ENCODE assay signal across 8 mouse cellular contexts in genomic region chr6:86526032-86526960, GRCm38 (mm10). TPM values are rescaled to one million over a fixed set of nuclear protein-coding genes. Genes with fewer than 3 reads are reported as not detected.
A peak's percentile ranks its signal among the peaks of the same experiment; 100 is the strongest.
DNase-seq lines count a peak whose midpoint lies in the region; ATAC-seq and TF ChIP-seq lines count a peak whose summit lies in the region.

Pcbp1 (minus strand) TSS chr6:86526321.

- H3K27me3 ChIP-seq in G1E (ENCODE audit: insufficient read depth, low read length): no peaks in the 10 kb centered on the region
- H3K27me3 ChIP-seq in forebrain, postnatal 0 days (ENCODE audit: insufficient read depth, low read length): no peaks in the 10 kb centered on the region
- H3K27me3 ChIP-seq in lung, embryonic 15.5 days: no peaks in the 10 kb centered on the region

- H3K9me3 ChIP-seq in G1E (replicated peaks): no peaks in the 10 kb centered on the region
- H3K9me3 ChIP-seq in forebrain, postnatal 0 days (ENCODE audit: low read length): no peaks in the 10 kb centered on the region
- H3K9me3 ChIP-seq in lung, embryonic 15.5 days: no peaks in the 10 kb centered on the region

- H3K27ac ChIP-seq in forebrain, postnatal 0 days (ENCODE audit: low read depth, low read length): peak within 1 kb of the TSS; percentile 100
- peak within 1 kb of the TSS; percentile 100 for H3K27ac ChIP-seq in lung, embryonic 15.5 days

- peak within 1 kb of the TSS; percentile 84 for H3K4me3 ChIP-seq in G1E (ENCODE audit: low read depth, low read length)
- peak within 1 kb of the TSS; percentile 95 for H3K4me3 ChIP-seq in forebrain, postnatal 0 days (ENCODE audit: low read depth, low read length)
- peak within 1 kb of the TSS; percentile 70 for H3K4me3 ChIP-seq in lung, embryonic 15.5 days

- peaks cover 34% of the 10 kb centered on the region for H3K4me1 ChIP-seq in G1E (ENCODE audit: insufficient read depth, low read depth, low read length)
- H3K4me1 ChIP-seq in forebrain, postnatal 0 days (ENCODE audit: insufficient read depth): peaks cover 12% of the 10 kb centered on the region
- H3K4me1 ChIP-seq in lung, embryonic 15.5 days: peaks cover 25% of the 10 kb centered on the region

- no peak for TF ChIP-seq CTCF in G1E (IDR thresholded peaks at IDR 0.05; ENCODE audit: low read depth, low read length)
- no peak for TF ChIP-seq CTCF in forebrain, postnatal 0 days (IDR thresholded peaks at IDR 0.05; ENCODE audit: low read depth)

- peak within 1 kb of the TSS; percentile 87 for H3K4me2 ChIP-seq in forebrain, postnatal 0 days (ENCODE audit: low read depth)
- H3K4me2 ChIP-seq in lung, embryonic 15.5 days: peak within 1 kb of the TSS; percentile 86

- peak; percentile 43 for ATAC-seq in G1E (ENCODE audit: extremely low read depth, insufficient number of reproducible peaks, low FRiP score, poor library complexity, severe bottlenecking)
- ATAC-seq in forebrain, postnatal 0 days: peak; percentile 78
- ATAC-seq in lung, embryonic 15.5 days (ENCODE audit: borderline replicate concordance, extremely low read depth, low FRiP score, low TSS enrichment): peak; percentile 91

- peaks cover 48% of the 10 kb centered on the region for H3K36me3 ChIP-seq in G1E (replicated peaks)
- H3K36me3 ChIP-seq in forebrain, postnatal 0 days (ENCODE audit: insufficient read depth): 0 out of 2 replicates have a peak, but pooled peaks cover 3% of the 10 kb centered on the region
- H3K36me3 ChIP-seq in lung, embryonic 15.5 days: peaks cover 10% of the 10 kb centered on the region

- DNase-seq in G1E (ENCODE audit: low spot score): peak; percentile 83
- peak; percentile 94 to 100 for DNase-seq in cerebellum, adult 18-20 months
- DNase-seq in forebrain, postnatal 0 days: peak; percentile 98
- DNase-seq in heart, postnatal 4 days: peak; percentile 99
- DNase-seq in layer of hippocampus, adult 8-10 months (ENCODE audit: low spot score in 2 of 2): peak; percentile 90 to 95
- peak; percentile 91 for DNase-seq in ovary, adult 18-20 months (ENCODE audit: low spot score)
- DNase-seq in thymus, postnatal 0 days (ENCODE audit: low spot score): peak; percentile 97

- 3% methylated on average over 93 of the region's 120 CpGs for WGBS in forebrain, postnatal 0 days
- WGBS in lung, embryonic 15.5 days: under 1% methylated on average over 91 of the region's 120 CpGs

- peak within 1 kb of the TSS; percentile 99 for H3K9ac ChIP-seq in forebrain, postnatal 0 days
- peak within 1 kb of the TSS; percentile 97 for H3K9ac ChIP-seq in lung, embryonic 15.5 days

RNA-seq across cellular contexts. Expression of gene Pcbp1, which starts in this region (rescaled TPM):
- total RNA-seq in G1E (2014; fragmentation: Nextera tagmentation): 190 and 191 TPM in 2 replicates
- total RNA-seq in G1E (2017): 94.9 and 101 TPM in 2 replicates
- 1,039 and 1,367 TPM in 2 replicates for polyA plus RNA-seq in G1E (2012)
- 45.7 and 49.3 TPM in 2 replicates for total RNA-seq in forebrain, postnatal 0 days (2014; rRNA removed)
- polyA plus RNA-seq in forebrain, postnatal 0 days (2015; fragmentation: Nextera tagmentation; extraction: Ambion mirVana): 340 and 351 TPM in 2 replicates
- 100 to 1,000 TPM; 227 to 230 TPM for total RNA-seq in heart, postnatal 4 days (2021)
- total RNA-seq in layer of hippocampus, adult 8-10 months (2022): 100 to 1,000 TPM; 172 to 184 (median 178) TPM
- polyA plus RNA-seq in lung, embryonic 15.5 days (2015; fragmentation: Nextera tagmentation; extraction: Ambion mirVana): 554 and 556 TPM in 2 replicates
- polyA plus RNA-seq in thymus, postnatal 0 days (2015; fragmentation: Nextera tagmentation; extraction: Ambion mirVana): 466 and 487 TPM in 2 replicates

Comparison
In these comparisons a context has a peak if more than half of its experiments do, and no peak if none do; other contexts are left out.
1. Peak in every context shown above with its lines: DNase-seq, ATAC-seq, H3K4me3 ChIP-seq and H3K27ac ChIP-seq.